Mouse (Mus musculus) liver, embryonic 14.5 days (tissue): ENCODE data around the gene Ndc80.

Source experiments
- CTCF ChIP-seq: IDR thresholded peaks from 2 replicates; pipeline ENCODE4 v1.5.1; 2016; ENCODE audit warnings: antibody characterized with exemption, low read depth, control low read depth
- EP300 ChIP-seq: IDR thresholded peaks from 2 replicates; pipeline ENCODE4 v1.6.1; 2016; ENCODE audit warnings: antibody characterized with exemption, low read depth

DNA sequence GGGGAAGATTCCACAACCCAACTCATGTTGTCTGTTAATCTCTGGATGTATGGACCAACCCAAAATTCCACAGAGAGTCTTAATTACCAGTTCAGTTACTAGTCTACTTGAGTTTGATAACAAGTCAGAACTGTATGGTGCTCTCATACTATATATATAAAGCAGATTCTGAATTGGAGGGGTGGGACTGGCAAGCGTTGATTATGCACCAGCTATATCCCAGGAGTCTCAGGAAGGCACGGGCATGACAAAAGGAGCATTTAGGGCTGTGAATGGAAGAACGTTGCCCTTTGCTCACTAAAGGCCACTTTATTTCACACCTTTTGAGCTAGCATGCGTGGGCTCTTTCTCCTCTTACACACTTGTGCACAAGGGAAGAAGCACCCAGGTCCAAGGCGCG, 24.7 kb upstream of the Ndc80 start:
- no peak for TF ChIP-seq CTCF
- no peak for TF ChIP-seq EP300
